Mouse (Mus musculus) central nervous system, embryonic 18 days (tissue): ENCODE data around the gene Slc7a3. TPM values are rescaled to one million over a fixed set of nuclear protein-coding genes. Genes with fewer than 3 reads are reported as not detected.

Experiments
- polyA plus RNA-seq: library from polyadenylated mRNA; depleted of rRNA; stranded (reverse); fragments of >200 nt; gene quantifications from 2 replicates; pipeline ENCODE4 v1.2.3, GENCODE M21; 2012; rRNA removed

The Slc7a3 gene
- 18.4 and 22.4 TPM in 2 replicates for polyA plus RNA-seq

DNA sequence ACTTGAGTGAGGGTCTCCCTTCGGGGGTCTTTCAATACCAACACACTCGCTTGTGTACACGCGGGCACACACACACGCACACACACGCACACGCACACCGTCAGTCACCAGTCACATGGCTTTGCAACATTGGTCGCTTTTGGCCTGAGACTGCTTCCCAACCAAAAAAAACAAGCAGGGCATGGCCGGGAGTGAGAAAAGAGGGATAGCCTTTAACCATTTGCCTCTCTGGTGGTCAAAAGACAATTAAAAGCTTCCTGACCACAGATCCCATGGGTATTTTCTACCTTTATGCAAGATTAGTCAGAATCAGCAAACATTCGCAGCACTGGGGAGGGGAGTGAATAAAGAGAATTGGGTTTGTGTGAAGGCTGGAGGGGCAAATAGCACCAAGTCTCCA lies at the start of gene Slc7a3:
Gene Slc7a3 (minus strand): TSS at position 101 of the 400 bp plus-strand sequence.

DNA sequence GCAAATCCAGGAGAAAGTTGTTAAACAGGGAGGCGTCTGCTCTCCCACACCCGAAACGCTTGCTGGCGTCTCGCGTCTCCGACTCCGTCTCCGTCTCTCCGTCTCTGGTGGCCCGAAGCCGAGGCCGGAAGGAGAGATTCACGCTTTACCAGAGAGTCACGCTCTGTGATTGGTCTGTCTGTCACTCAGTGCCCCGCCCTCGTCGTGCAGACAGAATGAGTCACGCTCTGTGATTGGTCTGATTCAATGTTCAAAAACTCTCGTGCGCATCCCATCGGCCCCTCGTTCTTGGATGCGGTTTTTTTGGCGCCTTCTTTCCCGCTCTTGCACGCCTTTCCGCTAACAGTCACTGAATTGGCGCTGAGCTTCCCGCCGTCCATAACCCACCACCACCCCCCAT lies 26.3 kb downstream of the Slc7a3 start, which contains the start of gene Tex11:
Gene Tex11 (minus strand): TSS at position 127 of the 400 bp plus-strand sequence.

Other genes with a start within 250 kb of the Slc7a3 start
- gene Tex11, start 26.4 kb downstream of the Slc7a3 start, polyA plus RNA-seq, result 0.04 and 0.07 TPM in 2 replicates
- 47.7 and 50.2 TPM in 2 replicates for gene Snx12, start 136.5 kb upstream of the Slc7a3 start, polyA plus RNA-seq
- gene Foxo4, start 168.5 kb upstream of the Slc7a3 start, polyA plus RNA-seq, result 8.2 TPM in 2 replicates
- gene Gm614, start 178.0 kb upstream of the Slc7a3 start, polyA plus RNA-seq, result 0.11 TPM in 1 of 2 replicates, not detected in the other
- 5.4 and 7.1 TPM in 2 replicates for gene Il2rg, start 182.2 kb upstream of the Slc7a3 start, polyA plus RNA-seq
- gene Gm20489, start 183.0 kb upstream of the Slc7a3 start, polyA plus RNA-seq, result not detected in 2 replicates
- gene Med12, start 188.0 kb upstream of the Slc7a3 start, polyA plus RNA-seq, result 46.2 and 47.2 TPM in 2 replicates
- gene Nlgn3, start 213.1 kb upstream of the Slc7a3 start, polyA plus RNA-seq, result 48.5 and 52.8 TPM in 2 replicates